Mouse (Mus musculus): Measurements from ENCODE around the gene Prim2. TPM values are rescaled to one million over a fixed set of nuclear protein-coding genes. Genes with fewer than 3 reads are reported as not detected.
"Not testable (repeated sequence)": the region's sequence is repeated elsewhere in the genome, so short reads cannot be mapped to it uniquely, and the experiment has no call there.

Gene Prim2
- polyA plus RNA-seq, 1 experiment from 2014 or later: 21.3 TPM

- Histone ChIP-seq H3K27ac (replicated peaks) (no peak overlapping the region), H3K4me2 (no peak overlapping the region), H3K9ac (replicated peaks) (no peak overlapping the region), H3K4me3 (replicated peaks) (no peak overlapping the region), H3K27me3 (replicated peaks) (no peaks in the 10 kb centered on the region), H3K4me1 (no peaks in the 10 kb centered on the region), H3K9me3 (replicated peaks) (no peaks in the 10 kb centered on the region), H3K36me3 (peaks cover 10% of the 10 kb centered on the region)
- WGBS: 89% methylated on average over 2 of the region's 2 CpGs
- no peak for ATAC-seq (ENCODE audit: low FRiP score)
Measured at GRCm38 (mm10) chr1:33627070-33627469, 42.5 kb downstream of the Prim2 start.

DNA sequence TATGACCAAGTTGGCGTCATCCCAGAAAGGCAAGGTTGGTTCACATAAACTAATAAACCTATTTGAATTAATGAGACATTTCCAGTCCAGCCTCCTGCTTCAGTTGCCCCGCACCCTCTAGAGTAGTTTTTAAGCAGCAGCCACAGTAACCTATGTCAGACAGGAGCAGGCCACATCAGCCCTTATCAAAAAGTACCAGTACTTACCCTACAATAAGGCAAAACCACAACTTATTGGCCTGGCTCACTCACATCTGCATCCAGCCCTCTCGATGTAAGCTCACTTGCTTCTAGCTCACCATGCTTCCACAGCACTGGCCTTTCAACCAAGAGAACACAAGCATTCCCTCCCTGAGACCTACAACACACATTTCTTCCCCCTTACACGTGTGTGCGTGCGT lies 44.7 kb downstream of the Prim2 start:
- Histone ChIP-seq H3K9ac (replicated peaks) (no peak overlapping the region), H3K4me1 (no peaks in the 10 kb centered on the region), H3K9me3 (replicated peaks) (no peaks in the 10 kb centered on the region), H3K4me2 (no peak overlapping the region), H3K27me3 (replicated peaks) (no peaks in the 10 kb centered on the region), H3K27ac (replicated peaks) (no peak overlapping the region), H3K4me3 (replicated peaks) (no peak overlapping the region), H3K36me3 (peaks cover 7% of the 10 kb centered on the region)
- WGBS: 98% methylated on average over 6 of the region's 6 CpGs
- ATAC-seq (ENCODE audit: low FRiP score): no peak

DNA sequence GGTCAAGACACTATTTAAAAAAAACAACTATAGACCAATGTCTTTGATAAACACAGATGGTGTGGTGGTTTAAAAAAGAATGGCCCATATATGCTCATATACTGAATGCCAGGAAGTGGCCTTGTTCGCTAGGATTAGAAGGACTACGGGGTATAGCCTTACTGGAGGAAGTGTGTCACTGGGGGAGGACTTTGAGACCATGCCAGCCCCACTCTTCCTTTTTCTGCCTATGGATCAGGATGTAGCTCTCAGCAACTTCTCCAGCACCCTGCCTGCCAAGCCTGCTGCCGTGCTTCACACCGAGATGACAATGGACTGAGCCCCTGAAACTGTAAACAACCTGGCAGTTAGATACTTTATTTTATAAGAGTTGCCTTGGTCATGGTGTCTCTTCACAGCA lies 45.2 kb downstream of the Prim2 start:
- Histone ChIP-seq H3K4me2 (no peak overlapping the region), H3K9me3 (replicated peaks) (no peaks in the 10 kb centered on the region)

GRCm38 (mm10) chr1:33621791-33622190 lies 47.8 kb downstream of the Prim2 start:
- Histone ChIP-seq H3K27ac (replicated peaks) (no peak overlapping the region), H3K9me3 (replicated peaks) (no peaks in the 10 kb centered on the region), H3K4me1 (no peaks in the 10 kb centered on the region), H3K36me3 (no peaks in the 10 kb centered on the region), H3K4me2 (no peak overlapping the region), H3K9ac (replicated peaks) (no peak overlapping the region), H3K27me3 (replicated peaks) (no peaks in the 10 kb centered on the region), H3K4me3 (replicated peaks) (no peak overlapping the region)
- no peak for ATAC-seq (ENCODE audit: low FRiP score)
- WGBS: 89% methylated on average over 10 of the region's 10 CpGs

More for the DNA sequence above, 45.2 kb downstream of the Prim2 start:
- H3K4me1 ChIP-seq: no peaks in the 10 kb centered on the region
- ATAC-seq (ENCODE audit: low FRiP score): no peak
- H3K27me3 ChIP-seq (replicated peaks): no peaks in the 10 kb centered on the region
- H3K36me3 ChIP-seq: peaks cover 4% of the 10 kb centered on the region; the same call in 1 of the 2 replicates
- H3K9ac ChIP-seq (replicated peaks): no peak overlapping the region
- no peak overlapping the region for H3K4me3 ChIP-seq (replicated peaks)
- WGBS: 94% methylated on average over 4 of the region's 4 CpGs
- no peak overlapping the region for H3K27ac ChIP-seq (replicated peaks)

- WGBS: 92% methylated on average over 9 of the region's 9 CpGs
- H3K4me1 ChIP-seq: no peaks in the 10 kb centered on the region
- H3K9me3 ChIP-seq (replicated peaks): no peaks in the 10 kb centered on the region
- H3K9ac ChIP-seq (replicated peaks): no peak overlapping the region
- no peak overlapping the region for H3K4me2 ChIP-seq
- no peaks in the 10 kb centered on the region for H3K27me3 ChIP-seq (replicated peaks)
- H3K36me3 ChIP-seq: no peaks in the 10 kb centered on the region
- H3K27ac ChIP-seq (replicated peaks): no peak overlapping the region
- no peak for ATAC-seq (ENCODE audit: low FRiP score)
- H3K4me3 ChIP-seq (replicated peaks): no peak overlapping the region
Measured at GRCm38 (mm10) chr1:33620091-33620788, 49.4 kb downstream of the Prim2 start.

DNA sequence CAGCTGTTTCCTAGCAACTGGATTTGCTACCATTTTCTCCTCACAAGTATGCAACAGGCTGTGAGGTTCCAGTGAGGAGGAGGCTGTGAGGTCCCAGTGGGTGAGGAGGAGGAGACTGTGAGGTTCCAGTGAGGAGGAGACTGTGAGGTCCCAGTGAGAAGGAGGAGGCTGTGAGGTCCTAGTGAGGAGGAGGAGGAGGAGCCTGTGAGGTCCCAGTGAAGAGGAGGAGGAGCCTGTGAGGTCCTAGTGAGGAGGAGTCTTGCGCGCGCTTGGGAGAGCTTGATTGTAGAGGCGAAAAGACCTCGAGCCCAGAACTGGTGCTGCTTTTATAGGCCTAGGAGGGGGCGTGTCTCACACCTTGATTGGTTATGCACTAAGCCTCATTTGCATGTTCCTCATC lies 53.0 kb downstream of the Prim2 start:
- not testable (repeated sequence) for H3K27me3 ChIP-seq (replicated peaks); H3K36me3 ChIP-seq; H3K4me3 ChIP-seq (replicated peaks); H3K4me1 ChIP-seq; H3K4me2 ChIP-seq; H3K9ac ChIP-seq (replicated peaks); H3K9me3 ChIP-seq (replicated peaks); ATAC-seq (ENCODE audit: low FRiP score); H3K27ac ChIP-seq (replicated peaks)
- WGBS: 93% methylated on average over 6 of the region's 6 CpGs

DNA sequence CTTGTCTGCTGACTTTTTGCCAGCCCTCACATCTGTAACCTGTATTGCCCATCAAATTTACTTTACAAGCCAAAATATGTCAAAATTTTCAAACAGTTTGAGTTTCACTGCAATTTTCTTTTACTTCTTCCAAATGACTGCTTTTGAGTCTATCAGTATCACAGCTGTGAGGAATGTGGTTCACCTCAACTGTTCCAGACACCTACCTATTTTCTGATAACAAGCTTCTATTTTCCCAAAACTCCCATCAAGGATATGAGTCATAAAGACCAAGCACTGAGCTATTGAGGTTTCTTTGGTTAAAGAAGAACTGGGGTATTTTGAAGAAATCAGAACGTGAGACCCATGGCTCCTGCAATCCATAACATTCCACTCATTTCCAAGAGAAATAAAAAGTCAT lies 57.5 kb downstream of the Prim2 start:
- Histone ChIP-seq H3K36me3 (no peaks in the 10 kb centered on the region), H3K9me3 (replicated peaks) (no peaks in the 10 kb centered on the region), H3K9ac (replicated peaks) (no peak overlapping the region), H3K4me1 (no peaks in the 10 kb centered on the region), H3K4me3 (replicated peaks) (no peak overlapping the region), H3K27ac (replicated peaks) (no peak overlapping the region), H3K27me3 (replicated peaks) (no peaks in the 10 kb centered on the region), H3K4me2 (no peak overlapping the region)
- no peak for ATAC-seq (ENCODE audit: low FRiP score)
- WGBS: 80% methylated on average over 1 of the region's 1 CpGs

DNA sequence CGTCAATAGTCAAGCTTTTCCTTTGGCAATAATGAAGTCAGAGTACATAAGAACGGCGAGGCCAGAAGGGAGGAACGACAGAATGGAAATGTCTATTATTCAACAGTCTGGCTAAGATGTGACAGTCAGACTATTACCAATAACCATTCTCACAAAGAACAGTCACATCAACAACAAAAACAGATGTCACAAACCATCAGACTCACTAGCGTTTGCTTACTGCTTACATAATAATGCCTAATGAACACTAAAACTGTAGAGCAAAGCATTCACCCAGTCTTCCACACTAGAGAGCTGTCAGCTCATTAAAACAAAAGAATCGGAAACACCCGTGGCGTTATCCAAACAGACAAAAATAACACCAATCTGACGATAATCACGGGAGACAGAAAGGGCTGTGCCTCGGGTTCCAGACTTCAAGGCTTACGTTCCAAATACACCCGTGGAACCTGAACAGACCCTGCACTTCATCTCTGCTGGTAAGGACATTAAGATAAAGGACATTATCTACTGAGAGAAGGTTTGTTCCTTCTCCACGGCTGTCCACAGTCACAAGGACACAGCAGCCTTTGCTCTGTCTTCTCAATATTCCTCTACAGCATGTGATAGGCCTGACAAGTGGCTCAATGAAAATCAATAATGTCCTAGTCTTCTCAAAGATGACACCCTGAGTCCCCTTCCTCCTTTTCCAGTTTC lies 59.4 kb downstream of the Prim2 start:
- 0 out of 2 replicates have a peak, but pooled peaks cover 2% of the 10 kb centered on the region for H3K36me3 ChIP-seq
- H3K27me3 ChIP-seq (replicated peaks): no peaks in the 10 kb centered on the region
- H3K9me3 ChIP-seq (replicated peaks): no peaks in the 10 kb centered on the region; the same call in 1 of the 2 replicates
- H3K4me2 ChIP-seq: no peak overlapping the region
- no peak overlapping the region for H3K27ac ChIP-seq (replicated peaks)
- ATAC-seq (ENCODE audit: low FRiP score): no peak
- 69% methylated on average over 14 of the region's 14 CpGs for WGBS
- H3K4me1 ChIP-seq: no peaks in the 10 kb centered on the region
- H3K4me3 ChIP-seq (replicated peaks): no peak overlapping the region
- no peak overlapping the region for H3K9ac ChIP-seq (replicated peaks)

GRCm38 (mm10) chr1:33608133-33608532 lies 61.5 kb downstream of the Prim2 start:
- 0 out of 2 replicates have a peak, but pooled peaks cover 2% of the 10 kb centered on the region for H3K36me3 ChIP-seq
- 71% methylated on average over 2 of the region's 2 CpGs for WGBS
- H3K27me3 ChIP-seq (replicated peaks): no peaks in the 10 kb centered on the region
- H3K4me1 ChIP-seq: no peaks in the 10 kb centered on the region
- no peaks in the 10 kb centered on the region; the same call in 1 of the 2 replicates for H3K9me3 ChIP-seq (replicated peaks)
- no peak overlapping the region for H3K4me2 ChIP-seq
- H3K9ac ChIP-seq (replicated peaks): no peak overlapping the region
- H3K4me3 ChIP-seq (replicated peaks): no peak overlapping the region
- ATAC-seq (ENCODE audit: low FRiP score): no peak
- H3K27ac ChIP-seq (replicated peaks): no peak overlapping the region

- H3K9me3 ChIP-seq (replicated peaks): no peaks in the 10 kb centered on the region; the same call in 1 of the 2 replicates
- H3K4me3 ChIP-seq (replicated peaks): no peak overlapping the region
- H3K9ac ChIP-seq (replicated peaks): no peak overlapping the region
- no peak overlapping the region for H3K4me2 ChIP-seq
- H3K27me3 ChIP-seq (replicated peaks): no peaks in the 10 kb centered on the region
- ATAC-seq (ENCODE audit: low FRiP score): no peak
- H3K36me3 ChIP-seq: 0 out of 2 replicates have a peak, but pooled peaks cover 2% of the 10 kb centered on the region
- WGBS: 86% methylated on average over 5 of the region's 5 CpGs
- no peaks in the 10 kb centered on the region for H3K4me1 ChIP-seq
- no peak overlapping the region for H3K27ac ChIP-seq (replicated peaks)
Measured at GRCm38 (mm10) chr1:33604087-33604699, 65.4 kb downstream of the Prim2 start.

DNA sequence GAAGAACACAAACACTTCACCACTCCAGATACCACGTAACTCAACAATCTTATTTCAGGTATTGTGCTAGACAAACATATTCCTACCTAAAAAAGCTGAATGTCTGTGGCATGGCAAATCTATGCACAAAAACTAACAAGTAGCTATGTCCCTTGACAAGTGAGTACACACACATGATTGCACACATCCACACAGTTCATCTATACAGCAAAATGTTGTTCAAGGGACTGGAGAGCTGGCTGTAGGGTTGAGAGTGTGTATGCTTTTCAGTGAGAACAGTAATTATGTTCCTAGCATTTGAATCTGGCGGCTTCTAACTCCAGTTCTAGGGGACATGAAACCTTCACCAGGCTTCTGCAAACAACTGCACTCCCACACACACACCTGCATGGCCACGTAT lies 69.9 kb downstream of the Prim2 start:
- 86% methylated on average over 3 of the region's 3 CpGs for WGBS
- no peak for ATAC-seq (ENCODE audit: low FRiP score)
- Histone ChIP-seq H3K27me3 (replicated peaks) (no peaks in the 10 kb centered on the region), H3K4me3 (replicated peaks) (no peak overlapping the region), H3K4me2 (no peak overlapping the region), H3K9ac (replicated peaks) (no peak overlapping the region), H3K9me3 (replicated peaks) (no peaks in the 10 kb centered on the region), H3K27ac (replicated peaks) (no peak overlapping the region), H3K4me1 (no peaks in the 10 kb centered on the region), H3K36me3 (no peaks in the 10 kb centered on the region)

Measured in neural tube, embryonic 15.5 days (tissue).